Mouse (Mus musculus) liver, embryonic 14.5 days (tissue): ENCODE data around the gene Ttc30b.

Experiments
- CTCF ChIP-seq: IDR thresholded peaks from 2 replicates; pipeline ENCODE4 v1.5.1; 2016; ENCODE audit warnings: antibody characterized with exemption, low read depth, control low read depth
- EP300 ChIP-seq: IDR thresholded peaks from 2 replicates; pipeline ENCODE4 v1.6.1; 2016; ENCODE audit warnings: antibody characterized with exemption, low read depth

GRCm38 (mm10) chr2:75933541-75933940, 4.8 kb downstream of the Ttc30b start:
- TF ChIP-seq EP300 (no peak), CTCF (no peak)
